Mouse (Mus musculus) limb, embryonic 12.5 days (tissue): ENCODE data around the gene Gm20388. TPM values are rescaled to one million over a fixed set of nuclear protein-coding genes. Genes with fewer than 3 reads are reported as not detected.

Experiments used
- ATAC-seq: fragments of 200-750 bp; cut with Nextera tagmentation; 2 replicates; pipeline ENCODE4 v1.8.0; 2017; ENCODE audit warnings: low read depth, moderate TSS enrichment; ENCODE audit not compliant: insufficient number of reproducible peaks, insufficient read depth, low FRiP score, low TSS enrichment
- H3K27ac ChIP-seq: fragments of 300-500 bp; sonication (generic); 2 replicates; pipeline ENCODE4 v1.5.1; 2016; ENCODE audit warnings: mild to moderate bottlenecking, moderate library complexity
- H3K27me3 ChIP-seq: fragments of 300-500 bp; sonication (generic); 2 replicates; pipeline ENCODE4 v1.6.1; 2016; ENCODE audit warnings: mild to moderate bottlenecking, moderate library complexity
- H3K36me3 ChIP-seq: fragments of 300-500 bp; sonication (generic); 2 replicates; pipeline ENCODE4 v1.6.1; 2016; ENCODE audit warnings: mild to moderate bottlenecking, moderate library complexity
- H3K4me1 ChIP-seq: fragments of 300-500 bp; sonication (generic); replicated peaks from 2 replicates; pipeline ENCODE4 v1.6.1; 2016
- H3K4me2 ChIP-seq: fragments of 300-500 bp; sonication (generic); 2 replicates; pipeline ENCODE4 v1.6.1; 2016; ENCODE audit warnings: mild to moderate bottlenecking, moderate library complexity
- H3K4me3 ChIP-seq: fragments of 300-500 bp; sonication (generic); replicated peaks from 2 replicates; pipeline ENCODE4 v1.5.1; 2016; ENCODE audit warnings: mild to moderate bottlenecking
- H3K9ac ChIP-seq: fragments of 300-500 bp; sonication (generic); replicated peaks from 2 replicates; pipeline ENCODE4 v1.6.1; 2016; ENCODE audit warnings: mild to moderate bottlenecking, moderate library complexity
- H3K9me3 ChIP-seq: fragments of 300-500 bp; sonication (generic); 2 replicates; pipeline ENCODE4 v1.6.1; 2016; ENCODE audit warnings: mild to moderate bottlenecking, moderate library complexity
- WGBS: fragments of 180-500 bp; shearing (Covaris S2); methylation state at CpG from one replicate; pipeline ENCODE4 v1.1.7; 2016; 5-methylcytosine and 5-hydroxymethylcytosine counted together
- polyA plus RNA-seq: library from polyadenylated mRNA; unstranded; fragments of >200 nt; fragmentation: Nextera tagmentation; extraction: Ambion mirVana; gene quantifications from 2 replicates; pipeline ENCODE4 v1.2.1, GENCODE M21; 2016

Gene Gm20388
- polyA plus RNA-seq, 1 experiment from 2014 or later: not detected

DNA sequence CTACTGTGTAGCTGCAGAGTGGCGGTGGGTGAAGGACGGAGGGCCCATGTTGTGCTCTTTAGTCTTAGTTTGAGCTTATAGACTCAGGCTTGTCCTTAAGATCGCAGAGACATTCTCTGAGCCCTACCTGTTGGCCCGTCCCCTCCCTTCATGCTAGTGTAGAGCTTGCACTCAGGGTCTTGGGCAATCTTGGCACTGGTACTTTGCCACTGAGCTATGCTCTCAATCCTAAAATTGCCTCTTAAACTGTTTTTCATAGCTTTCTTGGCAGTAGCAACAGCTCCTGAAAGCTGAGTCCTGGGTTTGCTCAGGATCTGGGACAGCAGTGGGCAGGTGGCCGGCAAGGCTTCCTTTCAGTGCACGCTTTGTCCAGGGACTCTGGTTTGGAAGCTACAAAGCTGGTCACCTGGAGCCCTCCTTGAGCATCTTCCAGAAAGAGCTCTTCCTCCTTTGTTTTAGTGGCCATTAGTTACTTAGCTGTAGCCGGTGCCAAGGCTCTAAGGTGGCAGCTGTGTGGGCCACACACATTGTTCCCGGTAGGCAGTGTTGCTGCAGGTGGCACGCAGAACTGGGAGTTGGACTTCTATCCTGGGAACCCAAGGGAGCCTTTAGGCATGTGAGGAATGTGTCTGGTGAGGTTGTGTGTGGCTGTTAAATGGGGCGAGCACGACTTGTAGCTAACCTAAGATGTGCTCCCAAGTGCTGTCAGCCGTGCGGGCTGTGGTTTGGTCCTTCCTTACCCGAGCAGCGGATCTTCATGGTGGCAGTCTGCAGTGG lies 2090.9 kb downstream of the Gm20388 start:
- no peak for ATAC-seq
- Histone ChIP-seq H3K9ac (no peak overlapping the region), H3K4me1 (no peaks in the 10 kb centered on the region; the same call in 1 of the 2 replicates), H3K36me3 (peaks cover 92% of the 10 kb centered on the region), H3K4me2 (no peak overlapping the region), H3K27ac (no peak overlapping the region), H3K9me3 (no peaks in the 10 kb centered on the region), H3K4me3 (no peak overlapping the region), H3K27me3 (no peaks in the 10 kb centered on the region)
- 86% methylated on average over 15 of the region's 15 CpGs for WGBS

DNA sequence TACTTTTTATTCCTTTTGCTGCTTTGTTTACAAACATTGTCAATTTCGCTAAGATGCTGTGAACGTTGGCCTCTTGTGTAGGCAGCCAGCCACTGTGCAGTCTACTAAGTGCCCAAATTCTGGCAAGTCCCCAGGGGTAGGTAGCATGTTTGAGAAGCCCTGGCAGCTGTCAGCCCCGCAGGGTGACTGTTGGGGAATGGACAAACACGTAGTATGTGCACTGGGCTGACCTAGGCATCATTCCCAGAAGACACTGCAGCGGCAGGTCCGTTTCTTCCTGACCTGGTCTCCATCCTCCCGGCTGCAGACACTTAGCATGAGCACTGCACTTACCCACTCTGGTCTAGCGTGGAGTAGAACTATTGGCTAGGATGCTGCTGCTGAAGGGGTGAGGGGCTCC lies 2093.0 kb downstream of the Gm20388 start:
- Histone ChIP-seq H3K4me2 (no peak overlapping the region), H3K4me1 (no peaks in the 10 kb centered on the region; the same call in 1 of the 2 replicates), H3K4me3 (no peak overlapping the region), H3K9me3 (no peaks in the 10 kb centered on the region), H3K9ac (no peak overlapping the region), H3K36me3 (peaks cover 92% of the 10 kb centered on the region), H3K27ac (no peak overlapping the region), H3K27me3 (no peaks in the 10 kb centered on the region)
- WGBS: 89% methylated on average over 8 of the region's 8 CpGs
- ATAC-seq: no peak

DNA sequence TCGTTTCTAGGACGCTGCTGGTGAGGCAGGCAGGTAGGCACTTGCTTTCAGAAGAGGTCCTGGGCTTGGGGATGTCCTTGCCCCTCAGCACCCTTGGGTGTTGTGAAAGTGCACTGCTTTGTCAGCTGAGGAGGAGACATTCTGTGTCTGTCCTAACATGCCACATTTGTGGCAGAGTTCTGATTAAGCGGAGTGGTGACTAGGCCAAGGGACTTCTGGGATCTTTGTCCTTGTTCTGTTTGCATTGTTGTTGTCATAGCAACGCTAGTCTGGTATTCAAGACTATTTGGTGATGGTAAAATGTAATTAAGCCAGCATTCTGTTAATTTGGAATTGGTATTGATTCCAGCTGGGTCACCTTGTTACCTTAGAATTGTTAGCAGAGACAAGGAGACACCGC lies 2093.5 kb downstream of the Gm20388 start:
- Histone ChIP-seq H3K4me1 (no peaks in the 10 kb centered on the region; the same call in 1 of the 2 replicates), H3K4me3 (no peak overlapping the region), H3K27ac (no peak overlapping the region), H3K9me3 (no peaks in the 10 kb centered on the region), H3K36me3 (peaks cover 92% of the 10 kb centered on the region), H3K27me3 (no peaks in the 10 kb centered on the region), H3K4me2 (no peak overlapping the region), H3K9ac (no peak overlapping the region)
- 95% methylated on average over 5 of the region's 5 CpGs for WGBS
- no peak for ATAC-seq

DNA sequence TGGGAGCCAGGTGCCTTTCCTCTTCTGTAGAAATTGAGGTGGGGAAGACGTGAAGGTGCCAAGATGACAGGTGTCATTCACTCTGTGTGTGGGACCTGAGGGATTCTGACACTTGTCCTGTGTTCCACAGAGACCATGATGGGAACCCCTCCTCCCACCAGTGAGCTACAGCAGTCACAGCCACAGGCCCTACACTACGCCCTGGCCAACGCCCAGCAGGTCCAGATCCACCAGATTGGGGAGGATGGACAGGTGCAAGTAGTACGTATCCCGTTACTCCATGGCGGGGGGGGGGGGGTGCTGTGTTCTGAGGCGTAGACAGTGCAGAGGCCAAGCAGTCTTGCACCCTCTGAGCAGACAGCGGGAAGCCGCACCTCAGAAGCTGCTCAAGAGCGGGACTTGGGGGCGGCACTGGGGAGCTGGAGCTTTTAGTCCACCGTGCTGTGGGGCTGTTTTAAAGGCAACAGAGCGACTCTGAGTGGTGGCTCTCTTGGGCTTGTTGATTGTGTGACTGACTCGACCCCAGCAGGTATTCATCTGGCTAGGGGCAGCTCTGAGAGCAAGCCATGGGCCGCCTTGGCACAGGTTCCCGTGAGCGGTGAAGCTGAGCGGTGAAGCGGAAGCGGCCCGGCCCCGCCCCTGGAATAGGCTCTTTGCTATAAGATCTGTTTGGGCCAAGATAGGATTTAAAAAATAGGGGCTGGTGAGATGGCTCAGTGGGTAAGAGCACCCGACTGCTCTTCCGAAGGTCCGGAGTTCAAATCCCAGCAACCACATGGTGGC lies 2095.0 kb downstream of the Gm20388 start:
- ATAC-seq: no peak
- Histone ChIP-seq H3K36me3 (peaks cover 90% of the 10 kb centered on the region), H3K4me2 (no peak overlapping the region), H3K4me1 (no peaks in the 10 kb centered on the region; the same call in 1 of the 2 replicates), H3K9ac (no peak overlapping the region), H3K27ac (no peak overlapping the region), H3K9me3 (no peaks in the 10 kb centered on the region), H3K4me3 (no peak overlapping the region), H3K27me3 (no peaks in the 10 kb centered on the region)
- 91% methylated on average over 25 of the region's 25 CpGs for WGBS

DNA sequence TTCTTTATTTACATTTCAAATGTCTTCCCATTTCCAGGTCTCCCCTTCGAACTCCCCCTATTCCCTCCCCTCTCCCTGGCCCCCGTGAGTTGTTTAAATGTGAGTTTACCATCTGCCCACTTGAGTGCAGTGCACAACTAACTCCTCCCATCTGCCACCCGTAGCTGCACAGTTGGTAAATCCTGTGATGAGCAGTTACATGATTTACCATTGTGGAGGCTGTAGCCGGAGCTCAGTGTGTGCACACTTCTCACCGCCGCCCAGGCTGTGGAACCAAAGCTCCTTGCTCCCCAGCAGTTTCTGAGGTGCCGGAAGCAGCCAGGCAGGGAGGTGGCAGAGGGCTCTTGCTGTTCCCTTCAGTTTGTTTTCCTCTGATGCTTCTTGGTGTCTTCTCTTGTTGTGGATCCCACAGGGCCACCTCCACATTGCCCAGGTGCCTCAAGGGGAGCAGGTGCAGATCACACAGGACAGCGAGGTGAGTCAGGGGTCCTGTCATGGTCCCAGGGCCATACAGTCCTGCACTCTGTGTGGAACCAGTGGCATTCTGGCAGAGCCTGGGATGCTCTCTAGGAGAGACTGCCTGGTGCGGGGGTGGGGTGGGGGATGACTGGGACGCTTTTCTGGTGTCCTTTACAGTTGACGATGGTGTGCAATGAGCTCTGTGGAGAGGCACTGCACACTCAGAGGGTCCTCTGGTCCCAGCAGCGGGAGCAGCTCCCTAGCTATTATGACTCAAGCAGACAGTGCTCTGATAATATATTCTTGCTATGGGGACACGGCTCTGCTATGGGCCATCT lies 2096.2 kb downstream of the Gm20388 start:
- H3K4me2 ChIP-seq: no peak overlapping the region
- H3K9me3 ChIP-seq: no peaks in the 10 kb centered on the region
- WGBS: 88% methylated on average over 13 of the region's 13 CpGs
- H3K4me3 ChIP-seq: no peak overlapping the region
- peaks cover 88% of the 10 kb centered on the region for H3K36me3 ChIP-seq
- no peak for ATAC-seq
- H3K9ac ChIP-seq: no peak overlapping the region
- no peaks in the 10 kb centered on the region for H3K27me3 ChIP-seq
- 0 out of 2 replicates have a peak, but pooled peaks cover 2% of the 10 kb centered on the region for H3K4me1 ChIP-seq
- no peak overlapping the region for H3K27ac ChIP-seq

DNA sequence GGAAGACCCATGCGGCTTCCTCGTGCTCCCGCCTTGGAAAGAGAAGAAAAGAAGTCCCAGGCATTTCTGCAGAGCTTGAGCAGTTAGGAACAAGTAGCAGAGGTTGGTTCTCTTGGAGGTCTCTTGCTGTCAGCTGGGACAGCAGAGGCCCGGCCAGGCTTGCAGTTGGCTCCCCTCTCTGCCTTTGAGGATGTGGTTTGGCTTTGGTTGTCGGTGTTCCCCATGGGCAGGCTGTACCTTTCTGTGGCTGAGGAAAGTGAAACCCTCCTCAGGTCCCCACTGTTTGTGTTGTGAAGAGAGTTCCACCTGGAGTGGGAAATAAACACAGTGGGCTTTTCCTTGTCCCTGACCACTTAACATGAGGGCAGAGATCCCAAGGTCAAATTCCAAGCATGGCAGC lies 2097.8 kb downstream of the Gm20388 start:
- no peak for ATAC-seq
- H3K9ac ChIP-seq: no peak overlapping the region
- no peak overlapping the region for H3K4me3 ChIP-seq
- no peak overlapping the region for H3K4me2 ChIP-seq
- WGBS: 90% methylated on average over 5 of the region's 5 CpGs
- no peaks in the 10 kb centered on the region for H3K9me3 ChIP-seq
- peaks cover 11% of the 10 kb centered on the region; the same call in 1 of the 2 replicates for H3K4me1 ChIP-seq
- H3K27ac ChIP-seq: no peak overlapping the region
- peaks cover 78% of the 10 kb centered on the region for H3K36me3 ChIP-seq
- H3K27me3 ChIP-seq: no peaks in the 10 kb centered on the region

DNA sequence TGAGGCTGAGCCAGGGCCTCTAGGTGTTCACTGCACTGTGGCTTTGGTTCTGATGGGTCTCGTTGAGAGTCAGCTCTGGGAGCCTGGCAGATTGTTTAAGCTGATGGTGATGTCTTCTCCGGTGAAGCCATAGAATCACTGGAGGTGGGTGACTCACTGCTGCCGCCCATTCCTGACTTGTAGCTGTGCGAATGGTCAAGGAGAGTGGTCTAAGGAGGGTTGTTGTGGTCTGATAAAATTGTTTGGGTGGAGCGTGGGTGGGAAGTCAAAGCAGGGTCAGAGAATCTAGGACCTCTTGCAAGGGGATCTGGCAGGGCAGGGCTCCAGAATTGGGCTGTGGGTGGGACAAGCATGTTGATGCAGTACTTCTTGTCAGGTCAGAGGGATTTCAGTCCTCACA lies 2100.0 kb downstream of the Gm20388 start:
- Histone ChIP-seq H3K9me3 (no peaks in the 10 kb centered on the region), H3K27ac (no peak overlapping the region), H3K27me3 (no peaks in the 10 kb centered on the region), H3K36me3 (peaks cover 75% of the 10 kb centered on the region), H3K4me2 (no peak overlapping the region), H3K4me1 (peaks cover 11% of the 10 kb centered on the region; the same call in 1 of the 2 replicates), H3K4me3 (no peak overlapping the region), H3K9ac (0 out of 2 replicates have a peak overlapping the region, but pooled peaks have one; percentile 23)
- whole genome bisulfite sequencing: 88% methylated on average over 5 of the region's 5 CpGs
- no peak for ATAC-seq

DNA sequence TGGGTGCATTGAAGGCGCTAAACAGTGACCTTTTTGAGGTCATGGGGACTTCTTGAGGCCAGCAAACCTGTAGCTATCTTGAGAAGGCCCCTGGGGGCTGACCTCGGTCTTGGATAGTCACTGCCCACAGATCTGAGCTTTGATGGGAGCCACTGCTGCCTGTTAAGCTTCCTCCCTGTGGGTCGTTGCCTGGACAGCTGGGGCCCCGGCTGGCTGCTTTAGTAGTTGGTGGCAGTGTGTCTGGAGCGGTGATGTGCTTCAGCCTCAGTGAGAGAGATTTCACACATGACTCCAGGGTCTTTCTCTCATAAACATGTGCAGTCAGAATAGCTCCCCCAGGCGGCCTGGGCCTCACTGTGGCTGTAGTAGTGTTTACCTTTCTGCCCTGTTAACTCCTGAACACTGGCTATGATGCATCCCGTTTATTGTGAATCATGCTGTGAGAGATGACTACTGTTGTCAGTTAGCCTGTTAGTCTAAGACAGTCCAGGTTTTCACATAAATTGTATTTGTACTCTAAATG lies 2100.5 kb downstream of the Gm20388 start:
- Histone ChIP-seq H3K36me3 (peaks cover 78% of the 10 kb centered on the region), H3K27ac (no peak overlapping the region), H3K9me3 (no peaks in the 10 kb centered on the region), H3K4me1 (peaks cover 11% of the 10 kb centered on the region; the same call in 1 of the 2 replicates), H3K4me2 (no peak overlapping the region), H3K27me3 (no peaks in the 10 kb centered on the region), H3K9ac (no peak overlapping the region), H3K4me3 (no peak overlapping the region)
- no peak for ATAC-seq
- 50% methylated on average over 7 of the region's 7 CpGs for WGBS

DNA sequence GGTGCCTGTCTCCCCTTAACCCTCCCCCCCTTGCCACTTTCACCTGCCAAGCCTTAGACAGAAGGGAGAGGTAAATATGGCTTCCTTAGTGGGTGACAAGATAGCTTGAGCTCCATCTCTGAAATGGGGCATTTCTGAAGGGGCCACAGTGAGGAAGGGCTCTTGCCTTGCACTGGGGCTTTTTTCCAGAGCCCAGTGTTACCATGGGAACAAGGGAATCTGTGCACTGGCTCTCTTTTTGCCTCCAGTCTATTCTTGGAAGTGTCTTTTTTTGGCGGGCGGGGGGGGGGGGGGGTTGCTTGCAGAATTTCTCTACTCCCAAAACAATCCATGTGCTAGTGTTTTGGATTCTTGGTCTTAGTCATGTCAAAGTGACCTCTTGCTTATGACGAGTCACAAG lies 2104.0 kb downstream of the Gm20388 start:
- H3K9me3 ChIP-seq: no peaks in the 10 kb centered on the region
- no peak overlapping the region for H3K4me3 ChIP-seq
- H3K4me2 ChIP-seq: no peak overlapping the region
- 86% methylated on average over 3 of the region's 3 CpGs for WGBS
- H3K36me3 ChIP-seq: peaks cover 80% of the 10 kb centered on the region
- ATAC-seq: no peak
- H3K9ac ChIP-seq: no peak overlapping the region
- peaks cover 11% of the 10 kb centered on the region; the same call in 1 of the 2 replicates for H3K4me1 ChIP-seq
- no peaks in the 10 kb centered on the region for H3K27me3 ChIP-seq
- H3K27ac ChIP-seq: no peak overlapping the region

DNA sequence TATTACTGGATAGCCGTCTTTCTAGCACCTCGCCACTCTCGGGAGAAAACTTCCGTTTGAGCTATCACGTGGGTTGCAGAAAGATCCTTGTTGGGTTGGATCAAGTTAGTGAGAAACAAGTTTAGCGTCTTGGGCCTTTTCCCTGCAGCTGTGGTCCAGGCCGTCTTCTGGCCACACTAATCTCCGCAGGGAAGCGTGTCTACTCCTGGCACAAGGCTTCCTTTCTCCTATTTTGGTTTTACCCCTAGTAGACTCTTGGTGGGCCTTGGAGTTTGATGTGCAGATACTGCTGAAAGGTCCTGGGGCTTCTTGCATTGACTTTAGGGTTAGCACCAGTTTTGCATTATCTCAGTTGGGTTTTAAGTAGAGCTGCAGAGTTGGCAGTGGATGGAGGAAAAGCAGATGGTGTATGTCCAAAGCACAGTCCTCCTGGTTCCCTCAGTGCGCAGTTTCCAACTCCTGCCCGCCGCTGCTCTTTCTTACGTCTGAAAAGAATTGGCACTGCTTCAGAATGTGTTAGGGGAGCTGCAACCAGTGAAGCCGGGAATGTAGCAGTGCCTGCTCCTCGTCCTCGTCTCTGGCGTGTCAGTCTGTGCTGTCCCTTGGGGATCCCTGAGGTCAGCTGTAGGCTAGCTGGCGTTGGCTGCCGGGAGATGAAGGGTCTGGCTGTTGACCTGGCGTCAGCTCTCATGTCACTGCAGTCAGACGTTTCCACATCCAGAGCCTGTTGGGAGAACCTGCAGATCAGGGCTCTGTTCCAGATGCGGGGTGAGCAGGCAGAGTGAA lies 2107.6 kb downstream of the Gm20388 start:
- H3K4me3 ChIP-seq: no peak overlapping the region
- H3K9me3 ChIP-seq: no peaks in the 10 kb centered on the region
- no peak overlapping the region for H3K9ac ChIP-seq
- peaks cover 86% of the 10 kb centered on the region for H3K36me3 ChIP-seq
- no peaks in the 10 kb centered on the region for H3K27me3 ChIP-seq
- peaks cover 16% of the 10 kb centered on the region for H3K4me1 ChIP-seq
- no peak for ATAC-seq
- H3K27ac ChIP-seq: no peak overlapping the region
- 82% methylated on average over 22 of the region's 22 CpGs for WGBS
- H3K4me2 ChIP-seq: no peak overlapping the region
